Mouse (Mus musculus): Measurements from ENCODE around the gene Olfr1346. TPM values are rescaled to one million over a fixed set of nuclear protein-coding genes. Genes with fewer than 3 reads are reported as not detected.
"Not testable (repeated sequence)": the region's sequence is repeated elsewhere in the genome, so short reads cannot be mapped to it uniquely, and the experiment has no call there.

Gene Olfr1346
- not detected for total RNA-seq (2021)

- no peak for DNase-seq (ENCODE audit: low spot score in 2 of 2)
- intact Hi-C loops (cut with DNase I): no loop called here
Observed at GRCm38 (mm10) chr7:6466951-6467350, at the start of gene Olfr1346. TSS of gene Olfr1346 (plus strand) at chr7:6467101.

GRCm38 (mm10) chr7:6419894-6420293 is 47.0 kb upstream of the Olfr1346 start:
- intact Hi-C loops (cut with DNase I): loop anchor here (1.0 to 2.0 kb wide), 2 partner anchors 42 to 357 kb away; no protein-coding TSS in a partner anchor
- DNase-seq (ENCODE audit: low spot score in 2 of 2): peak; percentile 35 to 83

GRCm38 (mm10) chr7:6429381-6429780 is 37.5 kb upstream of the Olfr1346 start:
- intact Hi-C loops (cut with DNase I): no loop called here
- no peak for DNase-seq (ENCODE audit: low spot score in 2 of 2)

- DNase-seq (ENCODE audit: low spot score in 2 of 2): no peak
- intact Hi-C loops (cut with DNase I): loop anchor here (1.0 to 5.0 kb wide), 3 partner anchors 71 to 852 kb away; no protein-coding TSS in a partner anchor
Observed at GRCm38 (mm10) chr7:6430342-6430741, 36.6 kb upstream of the Olfr1346 start.

- DNase-seq (ENCODE audit: low spot score in 2 of 2): no peak
- intact Hi-C loops (cut with DNase I): loop anchor here (5.0 kb wide), 1 partner anchor 149 kb away; no protein-coding TSS in a partner anchor
Observed at GRCm38 (mm10) chr7:6438388-6438787, 28.5 kb upstream of the Olfr1346 start, which contains the start of gene Olfr1344. TSS of gene Olfr1344 (plus strand) at chr7:6438688.

- intact Hi-C loops (cut with DNase I): no loop called here
- no peak for DNase-seq (ENCODE audit: low spot score in 2 of 2)
Observed at GRCm38 (mm10) chr7:6441173-6441572, 25.7 kb upstream of the Olfr1346 start.

- intact Hi-C loops (cut with DNase I): no loop called here
- DNase-seq (ENCODE audit: low spot score in 2 of 2): no peak
Observed at GRCm38 (mm10) chr7:6447771-6448170, 19.1 kb upstream of the Olfr1346 start.

GRCm38 (mm10) chr7:6455868-6456267 is 11.0 kb upstream of the Olfr1346 start, which contains the start of gene Olfr1336:
TSS of gene Olfr1336 (plus strand) at chr7:6456168.
- intact Hi-C loops (cut with DNase I): loop anchor here (10.0 kb wide), 1 partner anchor 199 kb away; no protein-coding TSS in a partner anchor
- no peak for DNase-seq (ENCODE audit: low spot score in 2 of 2)

GRCm38 (mm10) chr7:6456399-6456798 is 10.5 kb upstream of the Olfr1346 start:
- intact Hi-C loops (cut with DNase I): loop anchor here (10.0 kb wide), 1 partner anchor 198 kb away; no protein-coding TSS in a partner anchor
- no peak for DNase-seq (ENCODE audit: low spot score in 2 of 2)

GRCm38 (mm10) chr7:6477633-6478032 is 10.7 kb downstream of the Olfr1346 start:
- intact Hi-C loops (cut with DNase I): loop anchor here (10.0 kb wide), 1 partner anchor 57 kb away; no protein-coding TSS in a partner anchor
- DNase-seq (ENCODE audit: low spot score in 2 of 2): not testable (repeated sequence)

GRCm38 (mm10) chr7:6486841-6487240 is 19.9 kb downstream of the Olfr1346 start, which contains the start of gene Olfr5:
TSS of gene Olfr5 (minus strand) at chr7:6486941.
- no peak for DNase-seq (ENCODE audit: low spot score in 2 of 2)
- intact Hi-C loops (cut with DNase I): no loop called here

GRCm38 (mm10) chr7:6499655-6500054 is 32.8 kb downstream of the Olfr1346 start, which contains the start of gene Olfr1347:
TSS of gene Olfr1347 (minus strand) at chr7:6499755.
- intact Hi-C loops (cut with DNase I): no loop called here
- no peak for DNase-seq (ENCODE audit: low spot score in 2 of 2)

- DNase-seq (ENCODE audit: low spot score in 2 of 2): no peak
- intact Hi-C loops (cut with DNase I): no loop called here
Observed at GRCm38 (mm10) chr7:6508648-6509047, 41.7 kb downstream of the Olfr1346 start, which contains the start of gene Olfr1348. TSS of gene Olfr1348 (minus strand) at chr7:6508748.

- intact Hi-C loops (cut with DNase I): no loop called here
- no peak for DNase-seq (ENCODE audit: low spot score in 2 of 2)
Observed at GRCm38 (mm10) chr7:6521666-6522065, 54.8 kb downstream of the Olfr1346 start.

GRCm38 (mm10) chr7:6522850-6523249 is 55.9 kb downstream of the Olfr1346 start, which contains the start of gene Olfr1349:
TSS of gene Olfr1349 (minus strand) at chr7:6522950.
- intact Hi-C loops (cut with DNase I): no loop called here

GRCm38 (mm10) chr7:6525001-6525400 is 58.1 kb downstream of the Olfr1346 start:
- DNase-seq (ENCODE audit: low spot score in 2 of 2): no peak
- intact Hi-C loops (cut with DNase I): no loop called here

More at GRCm38 (mm10) chr7:6522850-6523249, 55.9 kb downstream of the Olfr1346 start, which contains the start of gene Olfr1349:
- no peak for DNase-seq (ENCODE audit: low spot score in 2 of 2)

GRCm38 (mm10) chr7:6526141-6526540 is 59.2 kb downstream of the Olfr1346 start:
- intact Hi-C loops (cut with DNase I): no loop called here
- no peak for DNase-seq (ENCODE audit: low spot score in 2 of 2)

Measured in left cerebral cortex, postnatal 25 days (tissue).